Mouse (Mus musculus) heart, adult 2 months (tissue): ENCODE measurements around the gene Myl7. TPM values are rescaled to one million over a fixed set of nuclear protein-coding genes. Genes with fewer than 3 reads are reported as not detected.

Experiments
- DNase-seq, 2 experiments: peaks; one replicate each; pipeline ENCODE4 v3.0.0; 2021
- H3K27ac ChIP-seq: fragments of 200-600 bp; 2 replicates; pipeline ENCODE4 v1.8.1; 2022
- H3K27me3 ChIP-seq: fragments of 200-500 bp; 2 replicates; pipeline ENCODE4 v1.6.1; 2012; ENCODE audit warnings: mild to moderate bottlenecking, low read length, inconsistent platforms, mixed read lengths; ENCODE audit not compliant: control insufficient read depth, insufficient read depth
- H3K36me3 ChIP-seq: fragments of 200-500 bp; 2 replicates; pipeline ENCODE4 v1.6.1; 2012; ENCODE audit warnings: low read length, inconsistent platforms; ENCODE audit not compliant: control insufficient read depth, insufficient read depth
- H3K4me1 ChIP-seq: fragments of 200-500 bp; 2 replicates; pipeline ENCODE4 v1.6.1; 2011; ENCODE audit warnings: low read length; ENCODE audit not compliant: control insufficient read depth, insufficient read depth
- H3K4me3 ChIP-seq: fragments of 200-600 bp; 2 replicates; pipeline ENCODE4 v1.8.1; 2022
- H3K79me2 ChIP-seq: fragments of 200-500 bp; replicated peaks from 2 replicates; pipeline ENCODE4 v1.6.1; 2012; ENCODE audit warnings: mild to moderate bottlenecking, inconsistent platforms, low read length, moderate library complexity, mixed read lengths; ENCODE audit not compliant: control insufficient read depth, insufficient read depth
- H3K9ac ChIP-seq: fragments of 200-500 bp; 2 replicates; pipeline ENCODE4 v1.6.1; 2012; ENCODE audit warnings: low read depth, mild to moderate bottlenecking, control low read depth, inconsistent platforms, low read length, mixed read lengths
- CTCF ChIP-seq: fragments of 200-600 bp; IDR thresholded peaks from 2 replicates; pipeline ENCODE4 v1.8.1; 2022; ENCODE audit warnings: antibody characterized with exemption, mild to moderate bottlenecking, moderate library complexity
- EP300 ChIP-seq: fragments of 200-500 bp; IDR thresholded peaks from 2 replicates; pipeline ENCODE4 v1.6.1; 2011; ENCODE audit warnings: low read depth, low read length, control low read depth; ENCODE audit not compliant: insufficient read depth
- POLR2A ChIP-seq: fragments of 200-500 bp; IDR thresholded peaks from 2 replicates; pipeline ENCODE4 v1.6.1; 2011; ENCODE audit warnings: mild to moderate bottlenecking, low read depth, low read length, control low read depth; ENCODE audit not compliant: insufficient read depth
- WGBS: fragments of 180-500 bp; shearing (Covaris S2); methylation state at CpG from one replicate; pipeline ENCODE4 v1.1.7; 2018; 5-methylcytosine and 5-hydroxymethylcytosine counted together
- intact Hi-C: fragments of 180-260 bp; cut with DNase I; formaldehyde crosslinking; loops from one replicate; pipeline ENCODE4 v1.15.1; 2025
- polyA plus RNA-seq: library from polyadenylated mRNA; depleted of rRNA; stranded (reverse); fragments of >200 nt; gene quantifications from 2 replicates; pipeline ENCODE4 v1.2.3, GENCODE M21; 2012
- total RNA-seq, 2 experiments: library from RNA; stranded (reverse); gene quantifications; 2 replicates each; pipeline ENCODE4 v1.2.3; 2021

The Myl7 gene
- total and polyA plus RNA-seq, 3 experiments, result 463 to 1,658 (median 551) TPM

- intact Hi-C loops, result no loop called here
- H3K36me3 ChIP-seq, result no peaks in the 10 kb centered on the region
- no peak overlapping the region for H3K4me3 ChIP-seq
- H3K27ac ChIP-seq, result no peak overlapping the region
- H3K27me3 ChIP-seq, result no peaks in the 10 kb centered on the region
- no peaks in the 10 kb centered on the region for H3K79me2 ChIP-seq
- H3K9ac ChIP-seq, result no peak overlapping the region
- H3K4me1 ChIP-seq, result no peaks in the 10 kb centered on the region
- DNase-seq, result no peak
- TF ChIP-seq EP300, result no peak
- no peak for TF ChIP-seq CTCF
- no peak for TF ChIP-seq POLR2A
- WGBS, result 73% methylated on average over 5 of the region's 5 CpGs
Observed at GRCm38 (mm10) chr11:5907096-5907495, 8.5 kb upstream of the Myl7 start.

- no peak overlapping the region for H3K9ac ChIP-seq
- no peaks in the 10 kb centered on the region for H3K79me2 ChIP-seq
- no peaks in the 10 kb centered on the region for H3K36me3 ChIP-seq
- H3K4me3 ChIP-seq, result no peak overlapping the region
- TF ChIP-seq EP300, result no peak
- TF ChIP-seq POLR2A, result no peak
- TF ChIP-seq CTCF, result no peak
- no peak for DNase-seq
- H3K27ac ChIP-seq, result no peak overlapping the region
- H3K4me1 ChIP-seq, result no peaks in the 10 kb centered on the region
- no peaks in the 10 kb centered on the region for H3K27me3 ChIP-seq
- intact Hi-C loops, result no loop called here
- 83% methylated on average over 10 of the region's 10 CpGs for WGBS
Observed at GRCm38 (mm10) chr11:5905778-5906518, 7.4 kb upstream of the Myl7 start.

DNA sequence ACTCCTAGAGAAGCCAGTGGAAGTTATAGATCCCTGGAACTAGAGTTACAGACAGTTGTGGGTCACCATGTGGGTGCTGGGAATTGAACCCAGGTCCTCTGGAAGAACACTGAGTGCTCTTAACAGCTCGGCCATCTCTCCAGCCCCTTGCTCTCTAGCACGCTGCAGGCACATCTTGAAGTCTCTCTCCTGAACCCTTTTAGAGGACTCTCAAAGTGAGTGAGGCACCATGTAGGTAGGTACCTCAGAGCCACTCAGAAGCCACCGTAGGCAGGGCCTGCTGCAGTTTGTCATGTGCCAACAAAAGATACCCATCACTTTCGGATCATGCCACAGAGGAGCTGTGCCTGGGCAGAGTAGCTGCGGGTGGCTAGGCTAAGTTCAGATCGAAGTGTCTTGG, 6.3 kb upstream of the Myl7 start:
- Histone ChIP-seq H3K79me2 (no peaks in the 10 kb centered on the region), H3K9ac (no peak overlapping the region), H3K27ac (no peak overlapping the region), H3K4me1 (no peaks in the 10 kb centered on the region), H3K36me3 (no peaks in the 10 kb centered on the region), H3K4me3 (no peak overlapping the region), H3K27me3 (no peaks in the 10 kb centered on the region)
- intact Hi-C loops, result no loop called here
- TF ChIP-seq CTCF (no peak), POLR2A (no peak), EP300 (no peak)
- 88% methylated on average over 6 of the region's 6 CpGs for WGBS
- DNase-seq, result no peak

GRCm38 (mm10) chr11:5904357-5904756, 5.8 kb upstream of the Myl7 start:
- H3K4me1 ChIP-seq, result no peaks in the 10 kb centered on the region
- no peaks in the 10 kb centered on the region for H3K27me3 ChIP-seq
- intact Hi-C loops, result no loop called here
- no peak overlapping the region for H3K27ac ChIP-seq
- H3K79me2 ChIP-seq, result no peaks in the 10 kb centered on the region
- TF ChIP-seq CTCF, result no peak
- no peak for TF ChIP-seq POLR2A
- TF ChIP-seq EP300, result no peak
- 90% methylated on average over 19 of the region's 19 CpGs for WGBS
- no peaks in the 10 kb centered on the region for H3K36me3 ChIP-seq
- H3K4me3 ChIP-seq, result no peak overlapping the region
- no peak overlapping the region for H3K9ac ChIP-seq
- no peak for DNase-seq

DNA sequence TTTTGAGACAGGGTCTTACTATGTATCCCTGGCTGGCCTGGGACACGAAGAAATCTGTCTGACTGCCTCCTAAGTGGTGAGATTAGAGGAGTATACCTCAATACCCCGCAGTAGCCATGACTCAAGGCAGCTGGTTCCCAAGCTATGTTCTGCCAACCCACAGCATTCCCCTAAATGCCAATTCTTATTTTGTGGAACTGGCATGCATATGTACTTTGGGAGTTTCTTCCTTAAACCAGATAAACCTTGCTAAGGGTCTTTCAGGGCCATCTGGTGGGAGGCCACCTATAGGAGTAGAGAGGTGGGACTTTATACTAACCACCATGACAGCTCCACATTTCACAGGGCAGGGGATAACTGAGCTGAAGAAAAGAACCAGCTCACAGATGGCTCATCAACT, 5.3 kb upstream of the Myl7 start:
- Histone ChIP-seq H3K4me3 (no peak overlapping the region), H3K4me1 (no peaks in the 10 kb centered on the region), H3K27me3 (no peaks in the 10 kb centered on the region), H3K79me2 (no peaks in the 10 kb centered on the region), H3K36me3 (no peaks in the 10 kb centered on the region), H3K27ac (no peak overlapping the region), H3K9ac (no peak overlapping the region)
- TF ChIP-seq EP300, result no peak
- TF ChIP-seq POLR2A, result no peak
- TF ChIP-seq CTCF, result no peak
- intact Hi-C loops, result no loop called here
- DNase-seq, result no peak
- WGBS, result 81% methylated on average over 2 of the region's 2 CpGs

DNA sequence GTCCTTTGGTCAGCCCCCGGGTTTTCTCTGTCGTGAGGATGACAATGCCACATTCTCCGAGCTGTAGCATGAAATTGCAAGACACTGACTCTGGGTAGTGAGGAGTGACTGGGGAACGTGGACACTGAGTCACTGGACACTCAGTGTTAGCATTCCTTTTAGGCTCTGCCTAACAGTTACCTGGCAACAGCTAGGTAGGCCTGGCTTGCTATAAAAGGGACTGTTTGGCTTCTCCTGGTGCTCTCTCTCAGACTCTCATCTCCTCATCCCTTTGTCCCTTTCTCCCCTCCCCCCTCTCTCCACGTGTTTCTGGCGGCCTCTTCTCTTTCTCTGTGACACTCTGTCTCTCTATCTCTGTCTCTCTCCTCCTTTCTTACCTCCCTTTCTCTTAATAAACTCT, 3.8 kb upstream of the Myl7 start:
- TF ChIP-seq CTCF (no peak), EP300 (no peak), POLR2A (no peak)
- no peaks in the 10 kb centered on the region for H3K4me1 ChIP-seq
- H3K27me3 ChIP-seq, result no peaks in the 10 kb centered on the region
- no peaks in the 10 kb centered on the region for H3K79me2 ChIP-seq
- intact Hi-C loops, result no loop called here
- no peak overlapping the region for H3K4me3 ChIP-seq
- no peak for DNase-seq
- no peak overlapping the region for H3K9ac ChIP-seq
- H3K27ac ChIP-seq, result no peak overlapping the region
- 34% methylated on average over 6 of the region's 6 CpGs for WGBS
- no peaks in the 10 kb centered on the region for H3K36me3 ChIP-seq
